Mouse (Mus musculus) embryo, embryonic 10.5 days (tissue): ENCODE measurements at regions not wholly inside any gene's neighbourhood (a gene's known extent, or its start where the extent isn't known, plus 50 kb on each side); places are given as distances from the start of the nearest gene placed in this dataset.

Experiments used
- DNase-seq: peaks from one replicate; pipeline ENCODE4 v3.0.0-alpha.2; 2015; ENCODE audit warnings: low spot score

DNA sequence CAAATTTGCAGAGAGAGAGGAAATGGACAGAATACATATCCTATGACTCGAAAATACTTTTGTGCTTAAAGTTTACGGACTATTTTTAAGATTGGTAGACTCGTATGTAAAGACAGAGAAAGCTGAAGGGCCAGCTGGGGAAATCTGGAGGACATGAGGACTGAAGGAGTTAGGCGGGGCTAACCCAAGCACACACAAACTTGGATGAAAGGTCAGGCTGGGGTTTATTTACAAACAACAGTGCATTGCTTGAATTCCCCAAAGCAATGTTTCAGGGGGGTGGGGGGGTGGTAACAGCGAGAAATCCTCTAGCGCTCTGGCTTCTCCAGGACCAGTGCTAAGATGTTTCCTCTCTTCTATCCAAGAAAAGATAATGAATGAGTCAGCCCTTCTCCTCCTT, 68.3 kb downstream of the Ptger2 start:
- DNase-seq = no peak

DNA sequence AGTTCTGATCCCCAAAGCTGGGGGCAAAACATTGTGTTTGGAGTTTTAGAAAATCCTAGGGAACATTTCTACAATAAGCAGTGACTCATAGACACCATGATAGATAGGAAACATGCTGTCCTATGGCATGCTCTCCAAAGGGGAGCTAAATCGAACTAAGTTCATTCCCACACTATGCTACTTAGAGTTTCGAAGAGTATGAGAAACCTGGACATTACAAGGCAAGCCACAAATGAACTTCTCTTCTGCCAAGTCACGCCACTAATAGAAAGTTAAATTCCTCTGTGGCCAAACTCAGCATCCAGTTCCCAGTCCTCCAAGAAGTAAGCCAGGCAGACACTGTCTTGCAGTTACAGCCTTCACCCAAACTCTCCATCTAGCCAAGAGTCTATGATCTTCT, 73.7 kb downstream of the Ptger2 start:
- DNase-seq = no peak

- no peak for DNase-seq
These were observed 76.5 kb downstream of the Ptger2 start for GRCm38 (mm10) chr14:45064498-45064897.

DNA sequence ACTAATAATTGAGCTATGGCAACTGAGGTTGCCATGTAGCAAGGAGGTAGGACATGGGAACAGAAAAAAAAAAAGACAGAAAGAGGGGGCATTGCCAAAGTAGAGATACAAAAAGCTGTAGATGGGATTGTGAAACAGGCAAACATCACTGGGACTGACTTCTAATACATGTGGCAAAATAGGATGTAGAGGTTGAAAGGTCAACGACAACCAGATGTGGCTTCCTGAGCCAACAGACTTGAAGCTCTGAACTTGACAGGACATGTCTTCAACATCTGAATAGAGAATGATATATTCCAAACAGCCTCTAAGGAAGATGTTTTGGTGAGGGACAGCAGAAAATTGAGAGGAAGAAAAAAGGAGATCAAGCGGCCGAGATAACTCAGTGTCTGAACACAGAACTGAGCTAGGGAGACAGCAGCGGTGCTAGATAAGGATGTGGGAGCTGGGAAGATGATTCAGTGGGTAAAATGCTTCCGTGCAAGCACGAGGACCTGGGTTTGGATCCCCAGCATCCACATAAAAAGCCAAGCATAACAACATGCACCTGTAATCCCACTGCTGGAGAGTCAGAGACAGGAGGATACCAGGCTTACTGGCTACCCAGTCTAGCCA, 81.7 kb downstream of the Ptger2 start:
- DNase-seq = peak; percentile 81

- no peak for DNase-seq
These were observed 87.0 kb downstream of the Ptger2 start for GRCm38 (mm10) chr14:45074902-45075488.

DNA sequence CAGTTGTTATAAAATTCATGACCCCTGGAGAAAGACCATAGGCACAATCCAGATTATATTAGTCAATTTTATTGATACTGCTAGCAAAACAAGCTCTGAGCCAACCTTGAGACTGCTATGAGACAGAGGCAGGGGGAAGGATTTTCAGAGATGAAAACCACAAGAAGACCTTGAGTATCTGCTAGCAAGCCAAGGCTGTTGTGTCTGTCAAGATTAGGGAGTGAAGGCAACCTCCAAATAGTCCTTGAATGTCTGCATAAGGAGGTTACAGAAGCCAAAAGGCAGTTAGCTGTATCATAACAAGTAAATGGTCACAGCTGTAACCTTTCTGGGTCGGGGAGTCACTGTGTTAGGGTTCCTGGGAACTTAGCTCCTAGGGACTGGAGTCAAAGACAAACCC, 89.2 kb downstream of the Ptger2 start:
- no peak for DNase-seq

GRCm38 (mm10) chr14:45079793-45080192, 91.8 kb downstream of the Ptger2 start:
- no peak for DNase-seq

GRCm38 (mm10) chr14:45080231-45080630, 92.2 kb downstream of the Ptger2 start:
- DNase-seq = no peak

- no peak for DNase-seq
These were observed 95.1 kb downstream of the Ptger2 start for GRCm38 (mm10) chr14:45083058-45083457.
